Mouse (Mus musculus) thymus, adult 2 months (tissue): ENCODE measurements around the gene Mief2. TPM values are rescaled to one million over a fixed set of nuclear protein-coding genes. Genes with fewer than 3 reads are reported as not detected.

Experiments used
- DNase-seq: peaks from one replicate; pipeline ENCODE4 v3.0.0; 2021
- H3K27ac ChIP-seq: fragments of 200-500 bp; 2 replicates; pipeline ENCODE4 v1.5.1; 2012; ENCODE audit warnings: low read length, control low read depth; ENCODE audit not compliant: control insufficient read depth, insufficient read depth
- H3K27me3 ChIP-seq: fragments of 200-500 bp; 2 replicates; pipeline ENCODE4 v1.6.1; 2012; ENCODE audit warnings: mild to moderate bottlenecking, low read length, moderate library complexity, mixed read lengths; ENCODE audit not compliant: control insufficient read depth, insufficient read depth
- H3K36me3 ChIP-seq: fragments of 200-500 bp; 2 replicates; pipeline ENCODE4 v1.6.1; 2012; ENCODE audit warnings: mild to moderate bottlenecking, low read length, moderate library complexity; ENCODE audit not compliant: control insufficient read depth, insufficient read depth
- H3K4me1 ChIP-seq: fragments of 200-500 bp; replicated peaks from 2 replicates; pipeline ENCODE4 v1.6.1; 2012; ENCODE audit warnings: low read length; ENCODE audit not compliant: control insufficient read depth, insufficient read depth
- H3K4me3 ChIP-seq: fragments of 200-500 bp; 2 replicates; pipeline ENCODE4 v1.5.1; 2012; ENCODE audit warnings: mild to moderate bottlenecking, low read length, control low read depth, moderate library complexity; ENCODE audit not compliant: control insufficient read depth, insufficient read depth
- CTCF ChIP-seq: fragments of 200-500 bp; IDR thresholded peaks from 2 replicates; pipeline ENCODE4 v1.5.1; 2012; ENCODE audit warnings: mild to moderate bottlenecking, control low read depth, low read length, moderate library complexity, borderline replicate concordance; ENCODE audit not compliant: control insufficient read depth, poor library complexity, insufficient read depth; ENCODE audit errors: extremely low read depth
- POLR2A ChIP-seq: fragments of 200-500 bp; IDR thresholded peaks from 2 replicates; pipeline ENCODE4 v1.6.1; 2012; ENCODE audit warnings: mild to moderate bottlenecking, low read length, control low read depth, moderate library complexity; ENCODE audit not compliant: control insufficient read depth, poor library complexity, insufficient read depth; ENCODE audit errors: extremely low read depth
- WGBS: fragments of 180-500 bp; shearing (Covaris S2); methylation state at CpG from one replicate; pipeline ENCODE4 v1.1.7; 2018; 5-methylcytosine and 5-hydroxymethylcytosine counted together
- polyA plus RNA-seq: library from polyadenylated mRNA; depleted of rRNA; stranded (reverse); fragments of >200 nt; gene quantifications from 2 replicates; pipeline ENCODE4 v1.2.3, GENCODE M21; 2012

Gene Mief2
- polyA plus RNA-seq, 1 experiment = 26.1 TPM

DNA sequence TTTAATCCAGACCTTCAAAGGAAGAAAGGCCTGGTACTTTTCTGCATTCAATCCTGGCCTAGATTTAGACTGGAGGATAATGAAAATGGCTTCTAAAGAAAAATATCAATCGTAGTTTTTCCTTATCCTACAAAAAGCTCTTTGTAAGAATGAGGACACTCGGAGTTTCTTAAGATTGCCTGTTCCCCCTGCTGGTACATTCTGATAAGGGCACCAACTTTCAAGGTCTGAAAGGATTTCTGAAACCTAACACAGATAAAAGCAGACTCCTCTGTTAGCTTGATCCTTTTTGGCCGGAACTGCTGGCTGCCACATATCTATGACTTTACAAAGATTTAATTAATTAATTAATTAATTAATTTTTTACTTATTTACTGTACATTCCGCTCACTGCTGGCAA lies 38.8 kb downstream of the Mief2 start:
- H3K27ac ChIP-seq = no peak overlapping the region
- H3K27me3 ChIP-seq = no peaks in the 10 kb centered on the region
- no peaks in the 10 kb centered on the region for H3K36me3 ChIP-seq
- TF ChIP-seq CTCF = no peak
- no peak for DNase-seq
- no peaks in the 10 kb centered on the region for H3K4me1 ChIP-seq
- H3K4me3 ChIP-seq = no peak overlapping the region
- 96% methylated on average over 4 of the region's 4 CpGs for WGBS

DNA sequence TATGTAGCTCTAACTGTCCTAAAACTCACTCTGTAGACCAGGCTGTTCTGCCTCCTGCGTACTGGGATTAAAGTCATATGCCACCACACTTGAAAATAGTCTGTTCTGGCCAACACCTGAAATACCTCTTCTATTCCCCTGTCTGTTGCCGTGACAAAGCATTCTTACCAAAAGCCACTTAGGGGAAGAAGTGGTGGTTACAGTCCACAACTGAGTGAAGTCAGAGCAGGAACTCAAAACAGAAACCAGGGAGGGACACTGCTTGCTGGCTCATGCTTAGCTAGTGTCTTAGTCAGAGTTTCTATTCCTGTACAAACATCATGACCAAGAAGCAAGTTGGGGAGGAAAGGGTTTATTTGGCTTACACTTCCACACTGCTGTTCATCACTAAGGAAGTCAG lies 41.1 kb downstream of the Mief2 start:
- no peaks in the 10 kb centered on the region for H3K27me3 ChIP-seq
- no peak overlapping the region for H3K27ac ChIP-seq
- DNase-seq = no peak
- H3K36me3 ChIP-seq = no peaks in the 10 kb centered on the region
- TF ChIP-seq POLR2A (no peak), CTCF (no peak)
- 16% methylated on average over 2 of the region's 2 CpGs for WGBS
- no peaks in the 10 kb centered on the region for H3K4me1 ChIP-seq
- no peak overlapping the region for H3K4me3 ChIP-seq

DNA sequence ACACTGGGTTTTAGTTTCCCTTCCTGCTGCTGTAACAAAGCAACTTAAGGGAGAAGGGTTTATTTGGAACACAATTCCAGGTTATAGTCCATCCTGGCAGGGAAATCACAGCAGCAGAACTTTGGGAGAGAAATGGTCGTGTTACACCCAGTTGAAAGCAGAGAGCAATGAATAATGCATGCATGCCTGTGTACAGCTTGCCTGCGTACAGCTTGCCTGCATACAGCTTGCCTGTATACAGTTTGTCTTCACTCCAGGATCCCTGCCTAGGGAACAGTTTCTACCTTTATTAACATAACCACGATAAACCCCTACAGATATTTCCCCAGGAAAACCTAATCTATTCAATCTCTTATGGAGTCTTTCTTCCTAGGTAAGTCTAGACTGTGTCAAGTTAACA lies 42.6 kb downstream of the Mief2 start:
- no peak for DNase-seq
- no peaks in the 10 kb centered on the region for H3K4me1 ChIP-seq
- no peak overlapping the region for H3K27ac ChIP-seq
- no peak overlapping the region for H3K4me3 ChIP-seq
- no peaks in the 10 kb centered on the region for H3K27me3 ChIP-seq
- TF ChIP-seq CTCF = no peak
- TF ChIP-seq POLR2A = no peak
- no peaks in the 10 kb centered on the region for H3K36me3 ChIP-seq
- 96% methylated on average over 3 of the region's 3 CpGs for WGBS

DNA sequence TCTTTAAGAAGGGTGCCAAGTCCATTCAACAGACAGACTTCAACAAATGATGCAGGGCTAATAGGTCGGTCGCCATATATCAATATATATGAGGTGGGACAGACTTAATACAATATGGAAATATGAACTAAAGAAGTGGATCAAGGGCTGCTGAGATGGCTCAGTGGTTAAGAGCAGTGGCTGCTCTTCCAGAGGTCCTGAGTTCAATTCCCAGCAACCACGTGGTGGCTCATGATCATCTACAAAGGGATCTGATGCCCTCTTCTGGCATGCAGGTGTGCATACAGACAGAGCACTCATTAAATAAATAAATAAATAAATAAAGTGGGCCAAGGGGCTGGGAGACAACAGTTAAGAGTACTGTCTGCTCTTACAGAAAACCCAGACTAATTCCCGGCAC lies 44.0 kb downstream of the Mief2 start:
- H3K36me3 ChIP-seq = no peaks in the 10 kb centered on the region
- no peak overlapping the region for H3K4me3 ChIP-seq
- TF ChIP-seq POLR2A = no peak
- TF ChIP-seq CTCF = no peak
- H3K4me1 ChIP-seq = peaks cover 3% of the 10 kb centered on the region; the same call in 1 of the 2 replicates
- no peaks in the 10 kb centered on the region for H3K27me3 ChIP-seq
- no peak overlapping the region for H3K27ac ChIP-seq
- DNase-seq = no peak
- WGBS = 94% methylated on average over 4 of the region's 4 CpGs

DNA sequence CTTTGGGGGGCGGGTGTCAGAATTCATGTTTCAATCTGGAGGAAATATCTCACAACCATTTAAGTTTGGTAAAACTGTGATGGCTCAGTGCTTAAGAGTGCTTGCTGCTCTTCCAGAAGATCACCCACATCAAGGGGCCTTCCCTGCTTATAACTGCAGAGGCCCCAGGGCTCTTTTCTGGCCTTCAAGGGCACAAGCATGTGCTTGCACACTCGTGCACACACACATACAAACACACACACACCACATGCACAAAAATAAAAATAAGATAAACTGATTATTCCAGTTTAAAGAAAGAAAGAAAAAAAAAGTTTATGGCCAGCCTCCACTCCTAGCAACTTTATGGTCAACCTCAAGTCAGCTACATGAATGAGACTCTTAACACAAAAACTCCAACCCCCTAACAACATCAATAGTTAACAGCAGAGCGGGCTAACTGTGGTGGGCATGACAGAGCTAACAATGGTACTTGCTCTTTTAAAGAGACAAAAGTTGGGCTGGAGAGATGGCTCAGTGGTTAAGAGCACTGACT lies 46.0 kb downstream of the Mief2 start:
- WGBS = 83% methylated on average over 3 of the region's 3 CpGs
- TF ChIP-seq POLR2A (no peak), CTCF (no peak)
- H3K36me3 ChIP-seq = no peaks in the 10 kb centered on the region
- H3K27ac ChIP-seq = no peak overlapping the region
- H3K27me3 ChIP-seq = no peaks in the 10 kb centered on the region
- peaks cover 17% of the 10 kb centered on the region for H3K4me1 ChIP-seq
- DNase-seq = no peak
- H3K4me3 ChIP-seq = no peak overlapping the region

DNA sequence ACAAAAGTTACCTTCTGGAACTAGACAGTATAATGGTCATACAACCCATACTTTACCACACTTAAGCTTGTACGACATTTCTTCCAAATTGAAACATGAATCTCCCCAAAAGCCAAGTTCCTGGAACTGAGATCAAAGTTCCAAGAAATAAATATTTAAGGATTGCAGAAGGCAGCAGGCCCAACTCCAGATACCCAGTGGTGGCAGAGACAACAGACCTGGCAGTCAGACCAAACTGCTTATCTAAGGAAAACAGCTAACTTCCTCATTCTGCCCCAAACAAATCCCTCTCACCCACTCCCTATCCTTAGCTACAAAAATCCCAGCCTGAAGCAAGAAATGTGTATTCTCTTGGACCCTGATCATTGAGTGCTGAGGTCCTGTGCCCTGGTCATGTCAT lies 46.6 kb downstream of the Mief2 start:
- H3K4me1 ChIP-seq = peaks cover 23% of the 10 kb centered on the region
- H3K4me3 ChIP-seq = no peak overlapping the region
- H3K27ac ChIP-seq = no peak overlapping the region
- no peaks in the 10 kb centered on the region for H3K27me3 ChIP-seq
- 31% methylated on average over 1 of the region's 1 CpGs for WGBS
- TF ChIP-seq CTCF = no peak
- no peak for TF ChIP-seq POLR2A
- no peak for DNase-seq
- H3K36me3 ChIP-seq = no peaks in the 10 kb centered on the region

DNA sequence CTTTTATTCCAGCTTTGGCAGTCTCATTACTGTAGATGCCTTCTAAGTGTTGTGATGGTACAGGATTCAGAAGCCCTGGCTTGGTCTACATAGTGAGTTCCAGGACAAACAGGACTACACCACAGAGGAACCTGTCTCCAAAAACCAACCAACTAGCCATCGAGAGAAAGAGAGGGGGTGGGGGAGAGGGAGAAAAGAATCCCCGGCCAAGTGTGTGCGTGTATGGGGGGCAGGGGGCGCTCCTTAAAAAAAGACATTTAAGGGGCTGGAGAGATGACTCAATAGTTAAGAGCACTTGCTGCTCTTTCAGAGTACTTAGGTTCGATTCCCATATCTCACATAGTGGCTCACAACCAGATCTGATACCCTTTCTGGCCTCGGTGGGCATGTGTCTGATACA lies 47.4 kb downstream of the Mief2 start:
- no peak overlapping the region for H3K4me3 ChIP-seq
- TF ChIP-seq CTCF (no peak), POLR2A (no peak)
- DNase-seq = no peak
- 63% methylated on average over 6 of the region's 6 CpGs for WGBS
- no peaks in the 10 kb centered on the region for H3K36me3 ChIP-seq
- H3K27ac ChIP-seq = no peak overlapping the region
- peaks cover 26% of the 10 kb centered on the region for H3K4me1 ChIP-seq
- no peaks in the 10 kb centered on the region for H3K27me3 ChIP-seq
